Mouse (Mus musculus) macrophage (primary cell): ENCODE measurements around the gene Timm22. TPM values are rescaled to one million over a fixed set of nuclear protein-coding genes. Genes with fewer than 3 reads are reported as not detected.

Experiments used
- H3K27ac ChIP-seq: fragments of 350-480 bp; formaldehyde crosslinking; 2 replicates; pipeline ENCODE4 v1.9.0; 2021
- H3K36me3 ChIP-seq: fragments of 350-480 bp; formaldehyde crosslinking; 2 replicates; pipeline ENCODE4 v1.9.0; 2021; ENCODE audit errors: inconsistent target
- H3K4me3 ChIP-seq: fragments of 350-480 bp; formaldehyde crosslinking; 2 replicates; pipeline ENCODE4 v1.9.0; 2021; ENCODE audit errors: inconsistent target
- H3K79me2 ChIP-seq: fragments of 350-480 bp; formaldehyde crosslinking; 2 replicates; pipeline ENCODE4 v1.9.0; 2021; ENCODE audit errors: inconsistent target
- WGBS: methylation state at CpG from one replicate; pipeline ENCODE4 v1.1.7; 2026; ENCODE audit warnings: inconsistent platforms; ENCODE audit not compliant: missing documents; 5-methylcytosine and 5-hydroxymethylcytosine counted together
- polyA plus RNA-seq: library from polyadenylated mRNA; stranded (reverse); fragments of 250-400 nt; gene quantifications from 3 replicates; pipeline ENCODE4 v1.2.4, GENCODE M21; 2018; ENCODE audit warnings: inconsistent platforms
- total RNA-seq, 78 experiments: library from RNA; depleted of rRNA; stranded (reverse); fragments of 250-400 nt; gene quantifications; 1 replicate in 9 of 78; 2 replicates in 24 of 78; 3 replicates in 43 of 78; 4 replicates in 2 of 78; pipeline ENCODE4 v1.2.4; 2018; ENCODE audit warnings: inconsistent platforms in 56 of 78

Gene Timm22
- total RNA-seq (2018; cell fraction: chromatin; rRNA removed): 10 to 100 TPM in 8 of 26 experiments, 1 to 10 TPM in 17, not detected in 1; 2.2 to 24.3 (median 7.5) TPM
- 10 to 100 TPM; 13.7 to 29.9 (median 21.1) TPM for total RNA-seq (2018; cell fraction: cytosol; rRNA removed)
- total RNA-seq (2018; cell fraction: nucleus; rRNA removed): 10 to 100 TPM in 15 of 26 experiments, 1 to 10 TPM in 11; 1.8 to 18.2 (median 10.3) TPM
- polyA plus RNA-seq: 19.2 to 30.1 TPM (median 23.7 TPM) in 3 replicates

DNA sequence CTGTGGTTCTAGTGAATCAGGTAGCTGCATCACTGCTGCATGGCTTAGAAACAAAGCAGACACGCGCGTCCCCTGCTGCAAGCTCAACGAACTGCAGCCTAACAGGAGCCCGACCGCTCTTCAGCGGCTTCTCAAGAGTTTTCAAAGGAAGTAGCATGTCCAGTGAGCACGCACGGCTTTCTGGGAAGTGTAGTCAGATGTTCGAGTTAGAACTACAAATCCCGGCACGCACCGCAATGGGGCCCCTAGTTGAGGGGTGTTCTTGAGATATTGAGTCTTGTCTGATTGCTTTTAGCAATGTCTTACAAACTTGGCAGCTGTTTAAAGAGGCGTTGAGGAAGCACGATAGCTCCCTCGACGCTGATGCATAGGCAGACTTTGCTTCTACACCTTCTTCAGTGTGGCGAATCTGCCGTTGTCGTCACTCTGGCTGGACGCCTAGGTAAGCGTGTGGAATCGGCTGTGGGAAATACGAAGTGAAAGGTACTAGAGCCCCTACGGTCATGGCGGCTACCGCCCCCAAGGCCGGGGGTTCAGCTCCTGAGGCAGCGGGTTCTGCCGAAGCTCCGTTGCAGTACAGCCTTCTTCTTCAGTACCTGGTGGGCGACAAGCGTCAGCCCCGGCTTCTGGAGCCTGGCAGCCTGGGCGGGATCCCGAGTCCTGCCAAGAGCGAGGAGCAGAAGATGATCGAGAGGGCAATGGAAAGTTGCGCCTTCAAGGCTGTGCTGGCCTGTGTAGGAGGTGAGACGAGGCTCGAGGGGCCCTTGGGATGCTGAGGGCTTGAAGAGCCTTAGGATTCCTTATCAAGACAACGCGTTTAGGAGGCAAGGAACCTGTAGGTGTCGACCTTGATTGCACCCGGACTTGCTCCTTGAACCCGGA, at the start of gene Timm22:
Gene Timm22 (plus strand): TSS at position 251 of the 882 bp plus-strand sequence.
- Histone ChIP-seq H3K4me3 (peak within 1 kb of the TSS; percentile 99), H3K27ac (peak within 1 kb of the TSS; percentile 80), H3K79me2 (peaks cover 15% of the 10 kb centered on the region; the same call in 1 of the 2 replicates), H3K36me3 (no peaks in the 10 kb centered on the region)
- WGBS: under 1% methylated on average over 44 of the region's 46 CpGs

DNA sequence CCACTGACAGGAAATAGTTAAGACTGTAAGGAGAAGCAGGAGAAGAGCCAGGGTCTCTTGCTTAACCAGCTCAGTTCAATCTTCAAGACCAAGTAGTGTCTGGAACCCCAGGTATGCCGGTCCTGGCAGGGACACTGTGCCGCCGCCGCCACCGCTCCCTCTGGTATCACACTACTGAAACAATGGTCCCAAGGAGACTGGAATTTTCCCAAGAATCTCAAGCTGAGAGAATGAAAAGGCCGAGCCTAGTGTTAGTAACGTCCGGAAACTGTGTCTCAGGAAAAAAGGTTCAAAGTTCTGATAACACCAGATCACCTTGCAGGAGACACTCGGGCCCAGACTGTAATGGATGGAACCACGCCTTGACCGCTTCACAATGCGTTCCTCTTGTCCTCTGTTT, 49.3 kb upstream of the Timm22 start:
- Histone ChIP-seq H3K27ac (no peak overlapping the region), H3K36me3 (no peaks in the 10 kb centered on the region), H3K4me3 (no peak overlapping the region), H3K79me2 (no peaks in the 10 kb centered on the region)
- WGBS: 96% methylated on average over 12 of the region's 12 CpGs

GRCm38 (mm10) chr11:76358628-76359320, 48.0 kb upstream of the Timm22 start:
- 95% methylated on average over 14 of the region's 14 CpGs for WGBS
- H3K36me3 ChIP-seq: no peaks in the 10 kb centered on the region
- no peak overlapping the region for H3K4me3 ChIP-seq
- no peak overlapping the region for H3K27ac ChIP-seq
- no peaks in the 10 kb centered on the region for H3K79me2 ChIP-seq

- no peaks in the 10 kb centered on the region for H3K36me3 ChIP-seq
- no peak overlapping the region for H3K4me3 ChIP-seq
- WGBS: 96% methylated on average over 6 of the region's 6 CpGs
- no peak overlapping the region for H3K27ac ChIP-seq
- no peaks in the 10 kb centered on the region for H3K79me2 ChIP-seq
These were observed 46.5 kb upstream of the Timm22 start for GRCm38 (mm10) chr11:76360255-76360654.

DNA sequence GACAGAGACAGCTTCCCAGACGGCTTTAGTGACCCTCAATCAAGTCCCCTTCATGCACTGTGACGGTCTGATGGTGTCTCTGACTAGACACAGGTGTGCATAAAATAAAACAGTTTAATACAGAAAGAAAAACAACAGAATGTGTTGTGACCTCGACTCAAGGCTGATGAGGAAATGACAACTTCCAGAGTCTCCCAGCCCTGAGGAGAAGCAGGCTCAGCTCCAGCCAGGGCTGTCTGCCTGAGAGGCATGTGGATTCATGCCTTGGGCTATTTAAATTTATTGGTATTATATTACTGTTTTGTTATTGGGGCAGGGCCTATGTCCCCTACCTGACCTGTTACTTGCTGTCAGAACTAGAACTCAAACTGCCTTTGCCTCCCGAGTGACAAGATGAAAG, 45.3 kb upstream of the Timm22 start:
- Histone ChIP-seq H3K79me2 (no peaks in the 10 kb centered on the region), H3K27ac (no peak overlapping the region), H3K36me3 (no peaks in the 10 kb centered on the region), H3K4me3 (no peak overlapping the region)
- WGBS: 80% methylated on average over 4 of the region's 4 CpGs

DNA sequence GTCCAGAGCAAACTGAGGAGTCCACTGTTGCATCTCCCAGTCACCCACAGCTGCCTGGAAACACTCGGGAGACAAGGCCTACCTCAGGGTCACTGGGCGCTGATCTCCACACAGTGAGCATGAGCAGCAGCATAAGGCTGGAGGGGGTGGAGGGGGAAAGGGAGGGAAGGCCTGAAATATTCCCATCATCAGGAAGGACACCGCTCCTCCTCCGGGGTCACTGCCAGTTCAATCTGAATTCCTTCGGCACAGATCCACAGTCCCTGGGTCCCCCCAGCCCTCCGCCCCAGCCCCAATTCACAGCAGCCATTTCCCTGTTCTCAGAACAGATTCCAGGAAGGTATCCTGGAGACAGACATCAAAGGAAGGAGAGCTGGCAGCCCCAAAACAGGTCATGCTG, 43.6 kb upstream of the Timm22 start:
- Histone ChIP-seq H3K27ac (no peak overlapping the region), H3K4me3 (no peak overlapping the region), H3K36me3 (no peaks in the 10 kb centered on the region), H3K79me2 (no peaks in the 10 kb centered on the region)
- WGBS: 88% methylated on average over 6 of the region's 6 CpGs

DNA sequence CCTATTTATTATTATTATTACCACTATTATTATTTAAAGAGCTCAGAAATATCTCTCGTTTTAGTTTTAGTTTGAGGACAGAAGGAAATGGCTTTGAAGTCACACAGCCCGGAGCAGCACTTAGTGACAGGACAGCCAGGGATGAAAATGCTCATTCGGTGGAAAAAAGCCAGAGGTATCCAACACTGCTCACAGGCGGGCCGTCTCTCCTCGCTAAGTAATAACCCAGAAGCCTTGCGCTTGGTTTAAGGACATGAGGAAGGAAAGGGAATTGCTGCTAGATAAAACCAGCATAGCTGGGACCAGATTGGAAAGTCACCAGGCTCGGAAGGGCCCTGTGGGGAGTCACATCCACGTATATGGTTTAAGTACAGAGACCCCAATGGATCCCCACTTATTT, 43.1 kb upstream of the Timm22 start:
- H3K27ac ChIP-seq: no peak overlapping the region
- 93% methylated on average over 9 of the region's 9 CpGs for WGBS

DNA sequence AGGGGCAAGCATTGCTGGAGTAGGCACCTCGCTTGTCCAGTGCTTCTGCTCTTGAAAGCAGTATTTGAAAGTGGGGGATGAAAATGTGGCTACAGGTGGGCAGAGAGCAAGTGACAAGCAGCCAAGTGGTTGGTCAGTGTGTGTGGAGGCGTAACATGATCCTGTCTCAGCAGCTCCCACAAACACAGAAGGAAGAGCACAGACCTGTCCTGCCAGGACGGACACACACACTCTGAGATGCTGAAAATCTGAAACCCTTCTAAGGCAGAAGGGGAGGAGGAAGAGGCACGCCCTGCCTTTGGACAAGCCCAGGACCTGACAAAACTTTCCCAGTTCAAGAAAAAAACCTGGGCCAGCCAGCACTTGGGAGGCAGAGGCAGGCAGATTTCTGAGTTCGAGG, 42.7 kb upstream of the Timm22 start:
- Histone ChIP-seq H3K4me3 (no peak overlapping the region), H3K27ac (no peak overlapping the region), H3K79me2 (no peaks in the 10 kb centered on the region), H3K36me3 (no peaks in the 10 kb centered on the region)
- WGBS: 94% methylated on average over 5 of the region's 5 CpGs

More for the DNA sequence above, 43.1 kb upstream of the Timm22 start:
- Histone ChIP-seq H3K36me3 (no peaks in the 10 kb centered on the region), H3K4me3 (no peak overlapping the region), H3K79me2 (no peaks in the 10 kb centered on the region)

GRCm38 (mm10) chr11:76366720-76367119, 40.0 kb upstream of the Timm22 start:
- no peak overlapping the region for H3K27ac ChIP-seq
- H3K79me2 ChIP-seq: no peaks in the 10 kb centered on the region
- H3K36me3 ChIP-seq: no peaks in the 10 kb centered on the region
- WGBS: 93% methylated on average over 15 of the region's 15 CpGs
- no peak overlapping the region for H3K4me3 ChIP-seq

DNA sequence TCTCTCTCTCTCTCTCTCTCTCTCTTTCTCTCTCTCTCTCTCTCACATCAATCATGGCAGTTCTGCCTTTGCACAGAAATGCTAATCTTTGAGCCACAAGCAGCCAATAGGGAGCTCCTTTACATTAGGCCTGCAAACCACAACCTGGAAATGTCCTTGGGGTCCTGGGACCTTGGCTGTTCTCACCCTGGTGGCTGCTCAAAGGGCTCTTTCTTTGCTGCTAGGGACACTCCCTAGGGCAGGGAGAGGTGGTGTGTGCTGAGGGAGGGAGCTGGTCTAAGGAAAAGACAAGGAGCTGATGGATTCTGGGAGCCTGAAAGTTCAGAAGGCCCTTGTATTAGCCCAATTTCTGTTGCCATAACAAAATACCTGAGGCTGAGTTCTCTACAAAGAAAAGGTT, 36.3 kb upstream of the Timm22 start:
- no peak overlapping the region for H3K4me3 ChIP-seq

DNA sequence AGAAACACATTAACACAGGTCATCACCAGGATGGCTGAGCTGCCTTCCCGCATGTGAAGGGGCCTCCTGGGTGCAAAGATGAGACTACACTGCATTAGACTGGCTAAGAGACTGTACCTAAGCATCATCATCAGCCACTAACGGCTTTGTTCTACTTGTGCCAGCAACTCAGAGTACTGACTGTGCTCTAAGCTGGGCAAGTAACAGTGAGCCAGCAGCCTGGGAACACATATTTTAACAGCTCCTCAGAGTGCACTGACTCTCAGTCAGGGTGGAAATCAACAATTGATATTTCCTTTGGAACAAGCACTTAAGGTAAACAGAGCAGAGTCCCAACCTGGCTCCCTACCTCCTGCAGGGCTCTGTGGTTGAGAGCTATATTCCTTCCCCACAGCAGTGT, 34.6 kb upstream of the Timm22 start:
- H3K79me2 ChIP-seq: no peaks in the 10 kb centered on the region
- H3K4me3 ChIP-seq: no peak overlapping the region
- no peaks in the 10 kb centered on the region for H3K36me3 ChIP-seq
- H3K27ac ChIP-seq: no peak overlapping the region
- 100% methylated on average over 2 of the region's 2 CpGs for WGBS

More for the DNA sequence above, 36.3 kb upstream of the Timm22 start:
- no peaks in the 10 kb centered on the region for H3K36me3 ChIP-seq
- no peak overlapping the region for H3K27ac ChIP-seq
- H3K79me2 ChIP-seq: no peaks in the 10 kb centered on the region

GRCm38 (mm10) chr11:76372534-76372933, 34.2 kb upstream of the Timm22 start:
- Histone ChIP-seq H3K27ac (no peak overlapping the region), H3K79me2 (no peaks in the 10 kb centered on the region), H3K36me3 (no peaks in the 10 kb centered on the region), H3K4me3 (no peak overlapping the region)
- WGBS: 72% methylated on average over 4 of the region's 6 CpGs

GRCm38 (mm10) chr11:76374491-76375185, 32.1 kb upstream of the Timm22 start:
- H3K36me3 ChIP-seq: no peaks in the 10 kb centered on the region
- WGBS: 88% methylated on average over 17 of the region's 17 CpGs
- H3K4me3 ChIP-seq: no peak overlapping the region
- no peak overlapping the region for H3K27ac ChIP-seq
- no peaks in the 10 kb centered on the region for H3K79me2 ChIP-seq

DNA sequence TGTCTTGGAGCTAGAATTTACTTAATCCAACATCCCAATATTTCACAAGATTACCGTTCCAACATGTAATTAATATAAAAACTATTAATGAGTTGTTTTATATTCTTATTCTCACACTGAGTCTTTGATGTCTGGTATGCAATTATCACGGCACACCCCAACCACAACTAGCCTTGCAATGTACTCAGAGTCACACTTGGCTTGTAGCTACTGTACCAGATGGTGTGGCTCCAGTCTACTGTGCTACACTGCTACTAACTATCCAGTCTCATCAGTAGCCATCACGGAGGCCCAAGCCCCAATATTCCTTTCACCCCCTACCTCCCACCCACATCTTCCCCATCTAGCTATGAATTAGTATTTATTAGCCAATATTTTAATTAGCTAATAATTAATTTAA, 30.3 kb upstream of the Timm22 start:
- Histone ChIP-seq H3K27ac (no peak overlapping the region), H3K79me2 (no peaks in the 10 kb centered on the region), H3K36me3 (no peaks in the 10 kb centered on the region), H3K4me3 (no peak overlapping the region)
- WGBS: 90% methylated on average over 3 of the region's 3 CpGs
